Mouse (Mus musculus) lung, embryonic 14.5 days (tissue): ENCODE measurements around the gene Taf5l. TPM values are rescaled to one million over a fixed set of nuclear protein-coding genes. Genes with fewer than 3 reads are reported as not detected.
A peak's percentile ranks its signal among the peaks of the same experiment; 100 is the strongest.
"Not testable (repeated sequence)": the region's sequence is repeated elsewhere in the genome, so short reads cannot be mapped to it uniquely, and the experiment has no call there.

ENCODE experiments used
- ATAC-seq: fragments of 200-750 bp; cut with Nextera tagmentation; 2 replicates; pipeline ENCODE4 v1.8.0; 2017; ENCODE audit warnings: mild to moderate bottlenecking, moderate TSS enrichment, moderate library complexity; ENCODE audit not compliant: insufficient read depth
- DNase-seq: peaks from one replicate; pipeline ENCODE4 v3.0.0-alpha.2; 2015
- H3K27ac ChIP-seq: fragments of 300-500 bp; sonication (generic); 2 replicates; pipeline ENCODE4 v1.5.1; 2014; ENCODE audit warnings: low read depth, mild to moderate bottlenecking, moderate library complexity
- H3K27me3 ChIP-seq: fragments of 300-500 bp; sonication (generic); 2 replicates; pipeline ENCODE4 v1.6.1; 2014; ENCODE audit warnings: low read length, control low read depth; ENCODE audit not compliant: insufficient read depth
- H3K36me3 ChIP-seq: fragments of 300-500 bp; sonication (generic); 2 replicates; pipeline ENCODE4 v1.6.1; 2014; ENCODE audit warnings: control low read depth; ENCODE audit not compliant: insufficient read depth
- H3K4me1 ChIP-seq: fragments of 300-500 bp; sonication (generic); 2 replicates; pipeline ENCODE4 v1.6.1; 2014; ENCODE audit warnings: antibody characterized with exemption, control low read depth; ENCODE audit not compliant: insufficient read depth
- H3K4me2 ChIP-seq: fragments of 300-500 bp; sonication (generic); 2 replicates; pipeline ENCODE4 v1.6.1; 2014; ENCODE audit warnings: mild to moderate bottlenecking
- H3K4me3 ChIP-seq: fragments of 300-500 bp; sonication (generic); 2 replicates; pipeline ENCODE4 v1.5.1; 2014; ENCODE audit warnings: low read depth, low read length
- H3K9ac ChIP-seq: fragments of 300-500 bp; sonication (generic); 2 replicates; pipeline ENCODE4 v1.6.1; 2014
- H3K9me3 ChIP-seq: fragments of 300-500 bp; sonication (generic); 2 replicates; pipeline ENCODE4 v1.6.1; 2016; ENCODE audit warnings: low read depth, low read length, control low read depth
- CTCF ChIP-seq: IDR thresholded peaks from 2 replicates; pipeline ENCODE4 v1.5.1; 2016; ENCODE audit warnings: antibody characterized with exemption, low read depth
- whole genome bisulfite sequencing: fragments of 180-500 bp; shearing (Covaris S2); extraction: QIAGEN DNeasy Blood & Tissue Kit; methylation state at CpG from one replicate; pipeline ENCODE4 v1.1.7; 2014; 5-methylcytosine and 5-hydroxymethylcytosine counted together
- polyA plus RNA-seq: library from polyadenylated mRNA; unstranded; fragments of >200 nt; fragmentation: Nextera tagmentation; extraction: Ambion mirVana; gene quantifications from 2 replicates; pipeline ENCODE4 v1.2.1, GENCODE M21; 2014

Gene Taf5l
- polyA plus RNA-seq, 1 experiment from 2014 or later = 51.6 TPM

DNA sequence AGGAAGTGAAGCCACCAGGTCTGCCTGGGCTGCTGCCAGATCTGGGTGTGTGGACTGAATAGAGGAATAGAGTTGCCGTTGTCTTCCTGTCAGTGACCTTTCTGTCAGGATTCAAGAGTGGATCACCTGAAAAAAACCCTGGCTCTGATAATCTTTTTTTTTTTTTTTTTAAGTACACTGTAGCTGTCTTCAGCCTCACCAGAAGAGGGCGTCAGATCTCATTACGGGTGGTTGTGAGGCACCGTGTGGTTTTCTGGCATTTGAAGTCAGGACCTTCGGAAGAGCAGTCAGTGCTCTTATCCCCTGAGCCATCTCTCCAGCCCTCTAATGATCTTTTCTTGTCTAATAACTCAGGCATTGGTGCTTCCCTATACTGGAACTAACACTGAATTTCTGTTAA lies 12.2 kb upstream of the Taf5l start:
- 58% methylated on average over 5 of the region's 5 CpGs for WGBS
- Histone ChIP-seq H3K4me2 (no peak overlapping the region), H3K9me3 (no peaks in the 10 kb centered on the region), H3K27ac (no peak overlapping the region), H3K9ac (no peak overlapping the region), H3K4me1 (no peaks in the 10 kb centered on the region), H3K27me3 (no peaks in the 10 kb centered on the region), H3K36me3 (peaks cover 85% of the 10 kb centered on the region), H3K4me3 (no peak overlapping the region)
- TF ChIP-seq CTCF = peak; percentile 33
- ATAC-seq (no peak), DNase-seq (no peak)

DNA sequence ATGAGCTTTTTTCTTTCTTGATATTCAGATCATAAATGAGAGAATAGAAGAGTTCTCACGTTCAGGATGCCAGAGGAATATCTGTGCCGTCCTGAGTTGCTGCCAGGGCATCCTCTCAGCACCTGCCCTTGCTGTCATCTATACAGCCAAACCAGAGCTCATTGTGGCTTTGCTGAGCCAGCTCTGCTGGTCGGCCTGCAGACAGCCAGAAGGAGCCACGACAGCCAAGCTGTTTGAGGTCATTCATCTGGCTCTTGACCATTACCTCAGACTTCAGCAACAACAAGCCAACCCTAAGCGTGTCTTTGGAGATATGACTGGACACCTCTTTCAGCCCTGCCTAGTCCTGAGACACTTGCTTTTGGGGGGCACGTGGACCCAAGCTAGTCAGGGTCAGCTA lies 6.6 kb upstream of the Taf5l start:
- DNase-seq = no peak
- no peak for ATAC-seq
- Histone ChIP-seq H3K4me1 (no peaks in the 10 kb centered on the region), H3K36me3 (peaks cover 79% of the 10 kb centered on the region), H3K27ac (no peak overlapping the region), H3K9ac (no peak overlapping the region), H3K9me3 (no peaks in the 10 kb centered on the region), H3K4me3 (no peak overlapping the region), H3K27me3 (no peaks in the 10 kb centered on the region), H3K4me2 (no peak overlapping the region)
- no peak for TF ChIP-seq CTCF
- WGBS = 82% methylated on average over 6 of the region's 6 CpGs

GRCm38 (mm10) chr8:124026265-124026664 lies 5.1 kb upstream of the Taf5l start:
- not testable (repeated sequence) for H3K9ac ChIP-seq, H3K4me3 ChIP-seq, H3K27ac ChIP-seq, ATAC-seq, H3K4me2 ChIP-seq, DNase-seq, H3K9me3 ChIP-seq, H3K4me1 ChIP-seq, H3K27me3 ChIP-seq
- WGBS = 71% methylated on average over 2 of the region's 2 CpGs
- peaks cover 68% of the 10 kb centered on the region for H3K36me3 ChIP-seq

DNA sequence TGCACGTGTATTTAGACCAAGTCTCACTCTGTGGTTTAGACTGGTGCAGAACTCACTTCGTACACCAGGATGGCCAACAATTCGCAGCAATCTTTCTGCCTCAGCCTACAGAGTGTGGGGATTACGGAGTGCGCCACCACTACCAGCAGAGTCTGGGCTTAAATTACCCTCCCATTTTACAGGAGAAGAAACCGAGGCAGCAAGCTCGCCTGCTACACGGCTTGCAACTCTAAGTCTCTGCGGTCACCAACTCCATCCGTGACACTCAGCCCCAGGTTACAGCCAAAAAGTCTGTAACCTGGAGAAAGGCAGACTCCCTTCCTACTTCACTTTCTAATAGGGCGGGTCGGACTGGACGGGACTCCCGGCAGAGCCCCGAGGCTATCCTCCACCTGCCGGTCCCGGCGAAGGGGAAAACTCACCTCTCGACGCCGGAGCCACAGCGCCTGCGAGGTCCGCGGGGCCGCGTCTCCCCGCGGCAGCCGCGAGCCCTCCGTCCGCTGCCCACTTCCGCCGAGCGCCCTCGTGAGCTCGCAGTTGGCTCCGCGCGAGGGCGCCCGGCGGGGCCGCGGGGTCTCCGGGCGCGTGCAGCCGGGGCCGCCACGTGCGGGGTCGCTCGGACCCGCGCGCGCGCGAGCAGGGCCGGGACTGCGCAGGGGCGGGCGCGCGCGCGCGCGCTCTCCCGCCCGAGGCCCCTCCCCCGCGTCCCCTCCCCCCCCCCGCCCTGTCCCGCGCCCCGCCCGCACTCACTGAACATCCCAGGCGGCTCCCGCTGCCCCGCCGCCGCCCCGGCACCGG lies 559 bp downstream of the Taf5l start:
- peak; percentile 28; the same call in 1 of the 2 replicates for TF ChIP-seq CTCF
- Histone ChIP-seq H3K4me1 (peaks cover 9% of the 10 kb centered on the region), H3K27ac (peak overlapping the region; percentile 84), H3K4me2 (peak overlapping the region; percentile 84), H3K36me3 (peaks cover 16% of the 10 kb centered on the region), H3K9me3 (no peaks in the 10 kb centered on the region), H3K9ac (peak overlapping the region; percentile 85), H3K27me3 (no peaks in the 10 kb centered on the region), H3K4me3 (peak overlapping the region; percentile 84)
- ATAC-seq = peak; percentile 91
- DNase-seq = peak; percentile 90
- WGBS = 1% methylated on average over 57 of the region's 87 CpGs

DNA sequence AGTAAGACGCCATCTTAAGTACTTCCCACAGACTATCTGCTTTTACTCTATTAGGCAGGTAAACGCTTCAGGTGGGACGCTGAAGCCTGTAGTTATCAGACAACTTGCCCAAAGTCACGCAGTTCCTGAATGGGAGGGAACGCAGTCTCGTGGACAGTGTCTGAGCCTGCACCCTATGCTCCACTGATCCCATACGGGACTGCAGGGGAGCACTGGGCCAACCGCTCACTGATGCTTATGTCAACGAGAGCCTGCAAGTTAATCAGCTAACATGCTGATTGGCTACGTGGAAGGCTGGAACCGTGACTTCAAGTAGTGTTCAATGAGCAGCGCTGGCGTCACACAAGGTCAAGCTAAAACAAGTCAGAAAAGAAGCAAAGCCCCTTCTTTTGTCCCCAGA lies 1.4 kb downstream of the Taf5l start:
- peak; percentile 51 for DNase-seq
- H3K4me3 ChIP-seq = peak overlapping the region; percentile 84
- no peaks in the 10 kb centered on the region for H3K27me3 ChIP-seq
- peak overlapping the region; percentile 85 for H3K9ac ChIP-seq
- 23% methylated on average over 13 of the region's 13 CpGs for WGBS
- no peaks in the 10 kb centered on the region for H3K9me3 ChIP-seq
- ATAC-seq = peak; percentile 33; the same call in 1 of the 2 replicates
- peaks cover 9% of the 10 kb centered on the region; the same call in 1 of the 2 replicates for H3K36me3 ChIP-seq
- H3K27ac ChIP-seq = peak overlapping the region; percentile 38; the same call in 1 of the 2 replicates
- peaks cover 9% of the 10 kb centered on the region for H3K4me1 ChIP-seq
- H3K4me2 ChIP-seq = peak overlapping the region; percentile 84
- no peak for TF ChIP-seq CTCF

DNA sequence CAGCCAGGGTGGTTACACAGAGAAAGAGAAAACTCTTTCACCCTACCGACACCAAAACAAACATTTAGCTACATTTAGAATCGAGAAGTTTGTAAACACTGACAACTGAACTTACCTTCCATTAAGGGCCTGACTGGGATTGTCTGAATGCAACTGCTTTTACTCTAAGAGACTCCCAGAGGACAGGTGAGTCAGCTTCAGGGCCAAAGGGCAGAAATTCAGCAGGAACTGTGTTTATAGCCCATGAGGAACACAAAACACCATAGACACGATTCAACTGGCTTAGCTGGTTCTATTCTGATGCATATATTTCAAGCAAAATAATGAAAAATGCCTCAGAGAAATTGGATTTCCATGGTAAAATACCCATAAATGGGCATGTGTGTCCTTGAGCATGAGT lies 6.4 kb downstream of the Taf5l start:
- no peak overlapping the region for H3K4me2 ChIP-seq

DNA sequence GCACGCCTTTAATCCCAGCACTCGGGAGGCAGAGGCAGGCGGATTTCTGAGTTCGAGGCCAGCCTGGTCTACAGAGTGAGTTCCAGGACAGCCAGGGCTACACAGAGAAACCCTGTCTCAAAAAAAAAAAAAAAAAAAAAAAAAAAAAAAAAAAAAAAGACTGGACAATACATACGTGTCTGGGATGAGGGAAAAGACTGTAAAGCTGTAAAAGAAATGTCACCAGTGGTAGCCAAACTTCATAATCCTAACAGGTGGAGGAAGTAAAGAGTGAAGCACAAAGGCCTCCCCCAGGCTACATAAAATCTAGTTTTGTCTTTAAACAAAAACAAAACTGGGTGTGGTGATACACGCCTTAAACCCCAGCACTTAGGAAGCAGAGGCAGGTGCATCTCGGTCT lies 6.9 kb downstream of the Taf5l start:
- H3K9ac ChIP-seq, H3K4me3 ChIP-seq, H3K4me1 ChIP-seq, H3K36me3 ChIP-seq, ATAC-seq, H3K4me2 ChIP-seq, DNase-seq, H3K27ac ChIP-seq, H3K27me3 ChIP-seq, H3K9me3 ChIP-seq: not testable (repeated sequence)
- 85% methylated on average over 7 of the region's 7 CpGs for WGBS

More for the DNA sequence above, 6.4 kb downstream of the Taf5l start:
- Histone ChIP-seq H3K4me1 (peaks cover 2% of the 10 kb centered on the region; the same call in 1 of the 2 replicates), H3K27ac (no peak overlapping the region), H3K9me3 (no peaks in the 10 kb centered on the region), H3K4me3 (no peak overlapping the region), H3K27me3 (no peaks in the 10 kb centered on the region), H3K9ac (no peak overlapping the region), H3K36me3 (peaks cover under 1% of the 10 kb centered on the region; the same call in 1 of the 2 replicates)
- ATAC-seq = no peak
- no peak for TF ChIP-seq CTCF
- no peak for DNase-seq
- WGBS = 66% methylated on average over 3 of the region's 3 CpGs
